Mouse (Mus musculus): ENCODE measurements around the gene Nxpe3.
A peak's percentile ranks its signal among the peaks of the same experiment; 100 is the strongest.

Nxpe3 gene

DNA sequence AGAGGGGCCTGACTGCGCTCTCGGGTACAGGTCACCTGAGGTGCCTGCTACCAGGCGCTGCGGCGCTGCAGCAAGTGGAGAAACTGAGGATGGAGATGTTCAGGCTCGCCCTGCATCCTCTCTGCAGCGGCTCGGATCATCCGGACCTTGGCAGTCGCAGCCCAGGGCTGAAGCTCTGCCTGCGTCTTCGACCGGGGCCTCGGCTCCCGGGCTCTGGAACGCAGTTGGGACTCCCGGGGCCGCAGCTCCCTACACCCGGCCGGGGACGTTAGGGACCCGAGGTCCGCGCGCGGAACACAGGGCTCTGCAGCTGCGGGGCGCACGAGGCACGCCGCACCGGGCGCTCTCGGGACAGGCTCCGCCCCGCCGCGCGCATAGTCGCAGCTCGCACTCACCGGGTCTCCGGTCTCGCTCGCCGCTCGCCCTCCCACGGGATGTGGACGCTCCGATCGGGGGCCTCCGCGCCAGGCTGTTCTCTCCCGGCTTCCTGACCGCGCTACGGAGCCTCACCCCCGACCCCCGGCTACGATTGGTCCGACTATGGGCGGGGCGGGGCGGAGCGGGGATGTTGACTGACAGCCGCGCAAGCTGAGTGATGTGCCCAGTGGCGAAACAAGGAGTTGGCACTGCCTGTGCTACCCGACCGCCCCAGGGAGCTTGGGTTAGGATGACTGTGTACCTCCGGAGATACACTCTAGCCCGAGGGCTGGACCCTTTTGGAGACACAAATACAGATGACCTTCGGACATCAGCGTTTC lies at the start of gene Nxpe3:
Gene Nxpe3, minus strand, starts transcription at position 393 of the 758 bp plus-strand sequence.
- no peak for DNase-seq (ENCODE audit: low spot score)

DNA sequence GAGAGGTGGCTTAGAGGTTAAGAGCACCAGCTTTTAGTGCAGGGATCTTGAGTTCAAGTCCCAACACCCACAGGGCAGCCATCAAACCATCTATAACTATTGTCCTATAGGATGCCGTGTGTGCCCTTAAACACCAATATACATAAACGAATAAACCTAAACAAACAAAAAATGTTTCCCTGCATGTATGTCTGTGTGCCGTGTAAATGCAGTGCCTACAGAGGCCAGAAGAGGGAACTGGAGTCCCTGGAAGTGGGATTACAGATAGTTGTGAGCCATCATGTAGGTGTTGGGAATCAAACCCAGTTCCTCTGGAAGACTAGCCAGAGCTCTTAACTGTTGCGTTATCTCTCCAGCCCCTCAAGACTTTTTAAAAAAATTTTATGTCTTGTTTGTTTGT lies 45.7 kb upstream of the Nxpe3 start:
- no peak for DNase-seq (ENCODE audit: low spot score)

DNA sequence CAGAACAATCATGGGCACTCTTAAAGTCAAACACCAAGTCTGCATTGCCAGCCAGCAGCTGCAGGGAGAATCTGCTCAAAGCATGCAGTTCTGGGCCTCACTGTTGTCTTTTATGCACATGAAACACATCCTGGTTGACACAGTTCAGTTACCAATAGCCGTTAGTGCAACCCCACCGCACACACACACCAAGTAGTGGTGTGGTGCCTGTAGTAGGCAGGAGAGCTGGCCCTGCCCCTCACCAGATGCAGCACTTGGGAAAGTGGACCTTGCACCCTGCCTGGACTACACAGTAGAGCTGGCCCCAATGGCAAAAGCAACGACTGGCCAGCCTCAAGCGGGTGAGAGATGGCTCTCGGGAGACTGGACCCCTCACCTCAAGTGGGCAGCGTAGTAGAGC lies 44.6 kb upstream of the Nxpe3 start:
- DNase-seq (ENCODE audit: low spot score) = no peak

DNA sequence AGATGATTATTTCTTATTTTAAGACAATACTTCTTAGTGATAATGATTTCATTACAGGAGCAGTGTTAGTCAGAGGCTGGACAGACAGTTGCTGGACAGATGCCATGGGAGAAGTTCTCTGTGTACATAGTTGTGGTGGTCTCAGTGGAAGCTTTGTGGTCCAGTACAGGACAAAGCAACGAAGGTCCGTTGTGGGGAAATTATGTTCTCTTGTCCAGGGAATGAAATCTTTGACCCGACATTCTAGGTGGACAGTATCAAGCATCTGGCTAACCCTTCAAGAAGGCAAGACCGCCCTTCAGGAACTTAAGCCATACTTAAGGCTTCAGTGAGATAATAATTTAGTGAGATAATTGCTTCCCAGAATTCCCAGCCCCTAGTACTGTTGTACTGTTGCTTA lies 43.7 kb upstream of the Nxpe3 start:
- DNase-seq (ENCODE audit: low spot score) = no peak

DNA sequence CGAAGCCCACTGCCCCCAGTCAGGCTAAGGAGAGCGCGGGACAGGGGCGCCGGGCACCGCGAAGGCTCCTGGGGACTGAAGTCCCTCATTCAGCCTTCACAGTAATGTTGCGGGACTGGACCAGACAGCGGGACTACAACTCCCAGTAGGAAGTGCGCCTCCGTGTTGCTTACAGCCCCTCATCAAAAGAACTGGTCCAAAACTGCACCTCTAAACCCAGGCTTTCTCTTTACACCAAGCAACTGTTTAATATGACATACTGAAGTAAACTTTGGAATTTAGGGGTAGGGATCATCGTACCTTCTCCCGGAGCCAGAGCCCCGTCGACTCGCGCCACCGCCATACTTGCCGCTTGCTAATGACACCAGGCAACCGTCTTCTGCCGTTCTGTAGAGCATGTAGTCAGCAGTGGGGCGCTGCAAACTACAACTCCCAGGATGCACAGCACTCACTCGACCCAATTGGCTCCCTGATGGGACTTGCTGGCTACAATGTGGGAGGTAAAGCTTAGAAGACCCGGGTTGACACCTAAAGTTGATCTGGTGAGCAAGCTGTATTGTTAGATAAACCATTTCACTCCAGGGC lies 39.5 kb upstream of the Nxpe3 start, which contains the start of gene Cep97:
Gene Cep97, minus strand, starts transcription at position 403 of the 585 bp plus-strand sequence.
- DNase-seq (ENCODE audit: low spot score) = peak; percentile 46

DNA sequence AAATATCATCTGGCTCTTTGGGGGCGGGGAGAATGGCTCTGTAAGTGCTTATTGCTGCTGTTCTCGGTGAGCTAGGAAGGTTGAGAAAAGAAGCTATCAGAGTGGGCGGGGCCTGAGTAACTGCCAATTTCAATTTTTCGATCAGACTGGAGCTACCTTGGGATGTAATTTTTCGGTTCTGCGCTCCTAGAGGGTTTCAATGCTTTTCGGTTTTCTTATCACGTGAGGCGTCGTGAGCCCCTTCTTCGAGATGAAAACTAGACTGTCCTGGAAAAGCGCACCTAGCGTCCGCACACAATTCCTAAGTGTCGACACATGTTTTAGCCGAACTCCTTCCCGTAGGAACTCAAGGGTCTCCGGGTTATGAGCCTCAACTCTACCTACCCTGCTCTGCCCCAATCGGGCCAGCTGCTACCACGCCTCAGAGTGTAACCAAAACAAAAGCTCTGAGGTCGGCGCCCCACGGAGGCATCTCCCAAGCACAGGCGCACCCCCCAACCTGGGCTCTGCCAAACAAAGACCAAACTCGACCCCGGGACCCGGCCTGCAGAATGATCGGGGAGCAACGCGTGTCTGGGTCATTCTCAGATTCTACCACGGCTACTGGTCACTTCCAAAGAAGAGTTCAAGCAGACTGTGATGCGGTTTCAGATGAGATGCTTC lies 38.7 kb upstream of the Nxpe3 start:
- no peak for DNase-seq (ENCODE audit: low spot score)

DNA sequence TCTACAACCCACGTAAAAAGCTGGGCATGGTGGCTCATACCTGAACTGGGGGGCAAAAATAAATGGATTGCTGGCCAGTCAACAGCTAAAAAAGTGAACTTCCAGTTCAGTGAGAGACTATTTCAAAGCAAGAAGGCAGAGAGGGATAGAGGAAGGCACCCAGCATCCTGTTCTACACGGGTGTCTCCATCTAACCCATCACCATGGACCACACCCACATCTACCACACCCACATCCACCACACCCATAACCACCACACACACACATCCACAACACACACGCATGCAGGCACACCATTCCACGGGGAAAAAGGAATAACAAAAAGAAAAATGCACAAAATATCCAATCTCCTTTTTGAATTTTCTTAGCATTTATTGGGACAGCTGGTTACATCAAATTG lies 28.9 kb upstream of the Nxpe3 start:
- DNase-seq (ENCODE audit: low spot score) = no peak

DNA sequence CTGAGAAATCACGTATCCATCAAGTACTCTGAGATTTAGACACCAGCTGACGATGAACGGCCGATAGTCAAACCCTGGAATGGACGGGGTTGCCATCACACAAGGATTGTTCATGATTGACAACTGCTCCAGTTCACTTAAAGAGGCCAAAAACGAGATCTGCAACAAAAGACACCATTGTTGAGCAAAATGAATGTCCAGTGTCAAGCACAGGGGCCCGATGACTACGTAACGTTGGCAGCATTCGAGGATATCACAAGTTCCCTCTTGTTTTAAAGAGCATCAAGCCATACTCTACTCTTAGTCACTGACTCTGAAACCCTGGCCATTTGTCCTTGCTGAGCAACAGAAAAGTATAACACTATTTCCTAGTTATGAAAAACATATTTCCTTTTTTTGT lies 27.0 kb upstream of the Nxpe3 start:
- no peak for DNase-seq (ENCODE audit: low spot score)

DNA sequence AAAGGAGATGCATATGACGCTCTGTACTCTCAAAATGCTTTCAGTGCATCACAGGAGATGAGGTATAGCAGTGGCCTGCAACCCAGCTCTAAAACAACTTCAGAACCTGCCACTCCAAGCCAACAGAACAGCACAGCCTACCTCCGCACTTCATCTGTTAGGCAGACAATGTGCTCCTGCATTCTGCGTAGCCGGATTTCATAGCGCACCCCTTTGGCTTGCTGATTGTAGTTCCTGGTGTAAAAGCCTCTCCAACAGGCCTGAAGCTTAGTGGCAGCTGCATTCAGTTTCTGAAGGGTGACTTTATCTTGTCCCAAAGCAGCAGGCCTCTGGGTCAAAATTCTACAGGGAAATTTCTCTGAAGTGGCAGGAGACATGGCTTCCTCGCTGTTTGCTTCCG lies 19.6 kb upstream of the Nxpe3 start:
- no peak for DNase-seq (ENCODE audit: low spot score)

DNA sequence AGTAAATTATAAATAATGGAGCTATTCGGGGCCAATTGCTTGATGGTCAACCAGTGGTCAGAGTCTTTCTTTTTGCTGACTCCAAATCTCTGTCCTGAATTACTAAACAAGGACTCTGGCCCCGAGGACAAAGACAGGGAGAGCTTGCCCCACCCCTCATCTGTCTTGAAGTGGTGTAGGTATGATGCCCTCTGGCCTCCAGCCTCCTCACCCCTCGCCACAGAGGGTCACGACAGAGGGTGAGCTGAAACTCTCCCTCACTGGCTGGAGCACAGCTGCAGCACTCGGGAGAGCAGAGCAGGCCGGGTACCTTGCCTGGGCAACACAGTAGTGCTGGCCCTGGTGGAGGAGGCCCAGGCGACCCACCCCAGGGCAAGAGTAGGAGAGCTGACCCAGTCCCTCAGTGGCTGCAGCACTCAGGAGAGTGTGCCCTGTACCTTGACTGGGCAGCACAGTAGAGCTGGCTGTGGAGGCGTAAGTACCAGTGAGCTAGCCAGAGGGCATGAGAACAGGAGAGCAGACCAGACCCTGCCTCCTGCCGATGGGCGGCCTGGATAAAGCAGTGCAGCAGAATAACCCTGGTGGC lies 15.2 kb upstream of the Nxpe3 start:
- DNase-seq (ENCODE audit: low spot score) = no peak

DNA sequence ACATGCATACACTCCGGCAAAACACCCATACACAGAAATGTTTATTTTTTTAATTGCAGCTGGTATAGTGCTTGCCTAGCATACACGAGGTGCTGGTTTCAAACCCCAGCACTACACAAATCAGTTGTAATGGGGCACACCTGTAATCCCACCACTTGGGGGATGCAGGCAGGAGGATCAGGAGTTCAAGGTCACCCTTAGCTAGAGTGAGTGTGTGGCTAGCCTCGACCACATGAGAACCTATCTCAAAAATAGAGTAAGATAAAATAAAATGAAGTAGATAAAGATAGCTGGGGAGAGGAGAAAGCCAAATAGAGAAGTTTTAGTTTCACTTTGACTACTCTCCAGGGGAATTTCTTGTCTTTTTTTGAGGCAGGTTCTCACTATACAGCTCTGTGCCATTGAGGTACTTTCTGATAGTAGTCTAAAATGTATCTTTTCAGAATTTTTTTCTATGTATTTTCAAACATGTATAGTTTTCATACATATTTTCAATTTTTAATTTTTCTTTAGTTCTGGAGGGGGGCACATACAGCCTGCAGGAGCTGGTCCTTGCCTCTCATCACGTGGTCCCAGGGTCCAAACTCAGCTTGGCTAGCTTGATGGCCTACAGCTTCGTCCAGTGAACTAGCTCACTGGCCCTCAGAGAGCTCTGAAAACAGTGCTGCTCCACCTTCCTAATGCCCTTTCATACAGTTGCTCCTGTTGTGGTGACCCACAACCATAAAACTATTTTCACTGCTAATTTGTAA lies 12.0 kb upstream of the Nxpe3 start:
- no peak for DNase-seq (ENCODE audit: low spot score)

DNA sequence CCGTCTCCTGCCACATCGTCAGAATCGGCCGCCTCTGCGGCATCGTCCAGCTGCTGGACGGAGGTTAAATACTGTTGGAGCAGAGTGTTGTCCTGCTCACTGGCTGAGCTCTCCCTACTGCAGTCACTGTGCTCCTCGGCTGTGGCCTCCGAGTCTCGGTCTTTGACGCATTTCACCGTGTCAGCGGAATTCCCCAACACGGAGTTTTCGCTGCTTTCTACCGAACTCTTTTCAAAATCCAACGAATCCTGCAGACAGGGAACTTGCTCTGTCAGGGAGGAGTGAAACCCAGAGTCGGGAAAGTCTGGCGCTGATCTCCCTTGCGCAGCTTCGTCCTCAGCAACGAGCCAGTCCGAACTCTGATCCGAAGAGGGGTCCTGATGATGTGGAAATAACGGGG lies 10.3 kb upstream of the Nxpe3 start:
- DNase-seq (ENCODE audit: low spot score) = no peak

DNA sequence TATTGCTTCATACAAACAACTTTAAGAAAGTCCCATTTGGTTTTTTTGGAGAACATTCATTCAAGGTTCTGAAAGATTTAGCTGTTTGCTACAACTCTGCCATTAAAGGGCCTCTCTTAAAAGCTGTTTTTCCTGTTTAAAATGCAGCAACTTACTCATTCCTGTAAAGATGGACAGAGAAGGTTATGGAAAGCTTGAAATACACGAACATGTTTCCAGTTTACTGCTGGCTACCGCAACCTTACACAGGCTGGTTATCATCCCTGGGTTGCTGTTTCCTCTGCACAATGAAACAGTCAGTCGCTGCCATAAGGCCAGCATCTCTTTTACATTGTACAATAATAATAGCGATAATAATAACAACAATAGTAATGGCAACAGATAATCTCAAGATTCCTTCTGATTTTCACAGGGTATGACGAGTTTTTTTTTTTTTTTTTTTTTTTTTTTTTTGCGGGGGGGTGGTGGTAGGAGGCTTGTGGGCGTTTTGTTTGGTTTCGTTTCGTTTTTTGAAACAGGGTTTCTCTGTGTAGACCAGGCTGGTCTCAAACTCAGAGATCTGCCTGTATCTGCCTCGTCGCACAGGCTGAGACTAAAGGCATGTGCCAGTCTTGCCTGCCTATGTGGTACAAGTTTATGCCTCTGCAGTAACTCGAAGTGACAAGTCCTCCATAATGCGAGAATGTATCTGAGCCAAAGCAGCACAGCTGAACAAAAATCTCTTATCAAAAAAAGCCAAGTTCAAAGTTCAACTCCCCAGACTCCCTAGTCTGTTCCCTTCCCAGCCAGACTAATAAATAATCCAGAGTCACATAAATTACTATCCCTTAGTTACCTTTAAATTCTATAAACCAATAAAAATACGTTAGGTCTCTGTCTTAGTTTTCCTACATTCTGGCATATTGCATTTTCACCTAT lies 7.0 kb upstream of the Nxpe3 start:
- no peak for DNase-seq (ENCODE audit: low spot score)

DNA sequence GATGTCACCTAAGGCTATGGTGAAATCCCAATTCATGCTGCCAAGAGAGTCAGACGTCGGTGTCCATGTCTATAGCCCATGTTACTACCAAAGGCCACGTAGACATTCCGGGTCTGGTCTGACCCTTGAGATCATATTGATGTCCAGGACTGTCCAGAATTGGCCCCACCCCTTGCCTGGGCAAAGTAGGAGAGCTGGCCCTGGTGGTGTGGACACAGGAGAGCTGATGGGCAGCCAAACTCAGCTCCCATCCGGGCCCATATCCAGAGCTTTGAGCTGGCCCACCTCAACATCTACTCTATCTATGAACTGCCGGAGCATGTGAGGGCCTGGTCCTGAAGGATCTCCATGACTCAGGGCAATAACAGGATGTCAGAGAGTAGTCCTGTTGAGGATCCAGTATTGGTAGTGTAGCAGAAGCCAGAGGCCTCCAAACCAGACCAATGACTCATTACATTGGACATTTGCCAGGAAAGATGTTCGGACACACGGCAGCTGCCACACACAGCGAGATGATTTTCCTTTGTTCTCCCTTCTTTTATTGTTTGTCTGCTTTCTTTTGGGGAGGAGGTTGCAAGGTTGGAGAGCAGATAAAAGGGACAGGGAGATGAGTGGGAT lies 3.4 kb upstream of the Nxpe3 start:
- no peak for DNase-seq (ENCODE audit: low spot score)

DNA sequence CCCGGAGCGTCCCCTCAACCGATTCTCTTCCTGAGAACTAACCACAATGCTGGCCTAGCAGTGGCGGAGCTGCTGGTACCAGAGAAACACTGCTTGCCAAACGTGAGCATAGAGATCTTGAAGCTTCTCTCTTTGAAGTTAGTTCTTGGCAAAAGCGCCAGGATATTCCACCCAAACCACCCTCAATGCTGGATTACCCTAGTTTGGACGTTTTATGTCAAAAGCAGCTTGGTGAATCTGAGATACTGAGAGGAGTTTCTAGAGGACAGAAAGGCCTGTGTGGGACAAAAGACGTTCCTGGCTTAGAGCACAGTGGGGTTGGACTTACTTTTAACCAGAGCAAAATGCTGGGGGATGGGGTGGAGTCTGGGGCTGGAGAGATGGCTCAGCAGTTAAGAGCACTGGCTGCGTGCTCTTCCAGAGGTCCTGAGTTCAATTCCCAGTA lies 588 bp upstream of the Nxpe3 start:
- DNase-seq (ENCODE audit: low spot score) = no peak

DNA sequence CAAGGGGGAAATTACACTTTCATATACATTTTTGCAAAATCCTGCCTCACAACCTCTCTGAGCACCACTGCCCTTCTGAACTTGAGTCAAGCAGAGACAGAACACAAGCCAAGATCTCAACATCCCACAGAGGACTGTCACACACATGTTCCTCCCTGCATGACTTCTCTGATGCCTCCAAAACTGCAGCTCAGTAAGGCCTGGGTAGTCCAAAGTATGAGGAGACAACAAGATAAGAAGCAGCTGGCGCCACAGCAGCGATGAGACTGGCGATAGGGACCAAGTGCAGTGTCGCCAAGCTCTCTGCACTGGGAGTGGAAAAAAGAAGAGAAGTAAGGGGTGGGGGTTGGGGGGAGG lies 571 bp downstream of the Nxpe3 start:
- DNase-seq (ENCODE audit: low spot score) = no peak

DNA sequence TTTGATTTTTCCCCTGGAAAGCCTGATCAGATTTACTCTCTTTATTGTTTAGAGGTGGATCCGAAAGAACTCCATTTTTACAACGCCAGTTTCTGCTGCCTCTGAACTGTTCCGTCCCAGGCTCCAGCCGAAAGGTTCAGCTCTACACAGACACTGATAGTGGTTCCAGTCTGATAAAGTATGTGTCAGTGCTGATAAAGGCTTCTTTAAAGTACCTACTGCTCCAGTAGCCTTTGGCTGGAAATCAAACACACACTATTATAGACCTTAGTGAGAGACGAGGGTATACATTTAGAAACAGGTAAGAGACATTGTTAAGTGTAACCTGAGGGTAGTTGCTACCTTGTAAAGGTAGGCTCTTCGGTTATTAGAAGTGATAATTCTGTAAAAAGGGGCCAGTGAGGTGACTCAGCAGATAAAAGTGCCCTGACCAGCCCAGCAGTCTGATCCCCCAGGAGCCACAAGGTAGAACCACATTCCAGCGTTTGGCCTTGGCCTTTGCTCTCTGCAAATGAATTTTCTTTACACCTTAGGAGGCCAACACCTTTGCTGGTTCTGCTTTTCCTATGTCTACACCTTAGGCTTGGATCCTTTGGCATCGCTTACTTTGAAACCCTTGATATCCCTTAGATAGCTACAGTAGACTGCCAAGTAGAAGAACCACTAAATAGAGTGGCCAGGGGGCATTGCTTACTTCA lies 1.5 kb downstream of the Nxpe3 start:
- no peak for DNase-seq (ENCODE audit: low spot score)

DNA sequence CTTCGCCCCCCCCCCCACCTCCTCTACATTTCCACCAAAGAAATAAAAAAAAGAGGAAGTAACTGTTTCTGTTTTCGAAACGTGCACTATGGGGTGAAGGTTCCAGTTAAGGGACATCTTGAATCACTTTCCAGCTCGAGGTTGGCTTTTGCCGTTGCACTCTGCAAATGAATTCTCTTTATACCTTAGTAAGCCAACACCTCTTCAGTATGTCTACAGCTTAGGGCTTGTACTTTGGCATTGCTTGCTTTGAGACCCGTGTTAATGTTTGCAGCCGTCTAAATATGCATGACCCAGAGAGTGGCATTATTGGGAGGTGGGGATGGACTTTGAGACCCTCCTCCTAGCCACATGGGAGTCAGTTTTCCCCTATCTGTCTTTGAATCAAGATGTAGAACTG lies 2.6 kb downstream of the Nxpe3 start:
- DNase-seq (ENCODE audit: low spot score) = no peak

DNA sequence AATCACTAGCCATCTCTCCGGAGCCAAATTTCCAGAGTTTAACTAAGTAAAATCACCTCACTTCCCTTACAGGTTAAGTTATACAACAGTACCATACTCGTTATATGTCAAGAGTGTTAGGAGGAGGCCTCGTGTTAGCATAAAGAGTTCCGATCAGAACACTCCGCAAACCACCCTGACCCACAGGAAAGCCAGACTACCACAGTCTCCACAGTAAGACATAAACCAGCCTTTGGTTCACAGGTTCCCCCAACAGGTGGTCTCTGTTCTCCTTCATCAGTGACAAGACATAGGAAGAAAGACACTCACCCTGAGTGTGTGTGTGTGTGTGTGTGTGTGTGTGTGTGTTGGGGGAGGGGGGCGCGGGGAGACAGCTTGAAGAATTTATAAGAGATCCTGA lies 3.7 kb downstream of the Nxpe3 start:
- no peak for DNase-seq (ENCODE audit: low spot score)
